Mouse (Mus musculus) CH12.LX (cell line): ENCODE data around the gene Snx14.

ENCODE experiments used
- CHD2 ChIP-seq: IDR thresholded peaks from 2 replicates; pipeline ENCODE4 v1.6.1; 2011; ENCODE audit warnings: low read length, improper control_type of control experiment
- CTCF ChIP-seq, 2 experiments: IDR thresholded peaks in 1 of 2; conservative IDR thresholded peaks in 1 of 2; 2 replicates each; pipeline ENCODE4 v1.5.1; 2011 to 2012; ENCODE audit warnings: low read depth in 2 of 2, low read length in 2 of 2, improper control_type of control experiment in 1 of 2, inconsistent platforms in 1 of 2, mild to moderate bottlenecking in 1 of 2, moderate library complexity in 1 of 2
- E2F4 ChIP-seq: IDR thresholded peaks from 2 replicates; pipeline ENCODE4 v1.6.1; 2011; ENCODE audit warnings: low read depth, low read length, improper control_type of control experiment; ENCODE audit not compliant: insufficient replicate concordance
- ELF1 ChIP-seq: IDR thresholded peaks from 2 replicates; pipeline ENCODE4 v1.6.1; 2014; ENCODE audit warnings: low read depth, mild to moderate bottlenecking, inconsistent platforms, low read length, improper control_type of control experiment
- HCFC1 ChIP-seq: IDR thresholded peaks from 2 replicates; pipeline ENCODE4 v1.6.1; 2012; ENCODE audit warnings: low read depth, mild to moderate bottlenecking, inconsistent platforms, low read length, improper control_type of control experiment
- ZC3H11A ChIP-seq: IDR thresholded peaks from 2 replicates; pipeline ENCODE4 v1.6.1; 2012; ENCODE audit warnings: low read depth, mild to moderate bottlenecking, inconsistent platforms, low read length, improper control_type of control experiment
- ZNF384 ChIP-seq: IDR thresholded peaks from 2 replicates; pipeline ENCODE4 v1.6.1; 2012; ENCODE audit warnings: low read depth, low read length, improper control_type of control experiment, inconsistent platforms

DNA sequence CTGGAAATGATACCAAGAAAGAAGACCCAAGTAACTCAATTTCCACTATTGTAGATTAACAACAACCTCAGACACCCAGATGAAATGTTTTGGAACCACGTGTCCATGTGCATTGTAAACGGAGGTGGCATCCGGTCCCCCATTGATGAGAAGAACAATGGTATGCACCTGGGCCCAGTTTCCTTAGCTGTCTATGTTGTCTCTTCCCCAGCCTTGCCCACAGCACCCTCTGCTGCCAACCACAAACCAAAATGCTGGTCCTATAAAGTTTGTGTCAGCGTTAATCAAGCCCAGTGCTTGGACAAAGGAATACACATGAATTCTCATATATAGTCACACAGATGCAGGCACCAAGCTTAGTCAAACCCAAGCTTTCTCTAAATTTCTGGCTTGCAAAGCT, 72.5 kb downstream of the Snx14 start:
- TF ChIP-seq CTCF (conservative IDR thresholded peaks at IDR 0.05 in 1 of 2, IDR thresholded peaks at IDR 0.05 in 1 of 2; ENCODE audit: low read depth in 2 of 2, low read length in 2 of 2) (peak in 1 of 2 experiments; percentile 65; a peak in 2 of 4 replicates), ZC3H11A (peak; percentile 29; the same call in 1 of the 2 replicates), HCFC1 (no peak), E2F4 (no peak), ZNF384 (no peak), CHD2 (no peak), ELF1 (no peak)
